Mouse (Mus musculus) gastrocnemius, adult 18-20 months (tissue): Measurements from ENCODE around the gene Krba1. TPM values are rescaled to one million over a fixed set of nuclear protein-coding genes. Genes with fewer than 3 reads are reported as not detected.

Experiments
- DNase-seq: peaks from one replicate; pipeline ENCODE4 v3.0.0; 2021; ENCODE audit warnings: low spot score
- long read RNA-seq, 2 experiments: library from polyadenylated mRNA; stranded (forward); transcript quantifications; one replicate each; pipeline ENCODE4 v2.0.0; 2021
- total RNA-seq, 2 experiments: library from RNA; stranded (reverse); gene quantifications; 2 replicates each; pipeline ENCODE4 v1.2.3; 2021

Gene Krba1
- 10 to 100 TPM; 15.9 to 18.3 TPM for total RNA-seq
- long read RNA-seq, experiment 1, full-length matches to known transcripts, result 4 of 19 reads
- long read RNA-seq, experiment 1, partial matches to known transcripts, result 7 of 19 reads
- long read RNA-seq, experiment 1, other reads (novel, unspliced or antisense), result 8 of 19 reads
- long read RNA-seq, experiment 2, full-length matches to known transcripts, result 1 of 19 reads
- long read RNA-seq, experiment 2, partial matches to known transcripts, result 11 of 19 reads
- long read RNA-seq, experiment 2, other reads (novel, unspliced or antisense), result 7 of 19 reads

GRCm38 (mm10) chr6:48395105-48396007 is at the start of gene Krba1:
TSS of gene Krba1 (plus strand) at chr6:48395586.
- peak; percentile 86 for DNase-seq

GRCm38 (mm10) chr6:48358897-48359296 is 36.5 kb upstream of the Krba1 start:
- DNase-seq, result no peak

GRCm38 (mm10) chr6:48366322-48366996 is 28.9 kb upstream of the Krba1 start:
- DNase-seq, result no peak

- no peak for DNase-seq
Measured at GRCm38 (mm10) chr6:48388221-48388620, 7.2 kb upstream of the Krba1 start.

GRCm38 (mm10) chr6:48393811-48394210 is 1.6 kb upstream of the Krba1 start:
- DNase-seq, result no peak

- DNase-seq, result no peak
Measured at GRCm38 (mm10) chr6:48396008-48396595, 716 bp downstream of the Krba1 start.

- no peak for DNase-seq
Measured at GRCm38 (mm10) chr6:48396686-48397085, 1.3 kb downstream of the Krba1 start.

- DNase-seq, result peak; percentile 72
Measured at GRCm38 (mm10) chr6:48397336-48397735, 1.9 kb downstream of the Krba1 start.

- DNase-seq, result no peak
Measured at GRCm38 (mm10) chr6:48399906-48400305, 4.5 kb downstream of the Krba1 start.

GRCm38 (mm10) chr6:48404071-48404470 is 8.7 kb downstream of the Krba1 start:
- no peak for DNase-seq

- DNase-seq, result no peak
Measured at GRCm38 (mm10) chr6:48409726-48410343, 14.4 kb downstream of the Krba1 start.

GRCm38 (mm10) chr6:48410551-48410950 is 15.2 kb downstream of the Krba1 start:
- DNase-seq, result peak; percentile 78

GRCm38 (mm10) chr6:48411193-48412092 is 16.1 kb downstream of the Krba1 start:
- DNase-seq, result peak; percentile 64

GRCm38 (mm10) chr6:48412147-48412546 is 16.8 kb downstream of the Krba1 start:
- DNase-seq, result no peak

GRCm38 (mm10) chr6:48412662-48413061 is 17.3 kb downstream of the Krba1 start:
- DNase-seq, result no peak

GRCm38 (mm10) chr6:48413081-48413480 is 17.7 kb downstream of the Krba1 start:
- DNase-seq, result no peak

- DNase-seq, result no peak
Measured at GRCm38 (mm10) chr6:48414886-48415285, 19.5 kb downstream of the Krba1 start.

GRCm38 (mm10) chr6:48415636-48416035 is 20.2 kb downstream of the Krba1 start:
- DNase-seq, result no peak

GRCm38 (mm10) chr6:48416486-48416885 is 21.1 kb downstream of the Krba1 start:
- DNase-seq, result no peak

- DNase-seq, result no peak
Measured at GRCm38 (mm10) chr6:48420647-48421046, 25.3 kb downstream of the Krba1 start.
